ENCODE assay signal across 19 mouse cellular contexts in the genomic region with DNA sequence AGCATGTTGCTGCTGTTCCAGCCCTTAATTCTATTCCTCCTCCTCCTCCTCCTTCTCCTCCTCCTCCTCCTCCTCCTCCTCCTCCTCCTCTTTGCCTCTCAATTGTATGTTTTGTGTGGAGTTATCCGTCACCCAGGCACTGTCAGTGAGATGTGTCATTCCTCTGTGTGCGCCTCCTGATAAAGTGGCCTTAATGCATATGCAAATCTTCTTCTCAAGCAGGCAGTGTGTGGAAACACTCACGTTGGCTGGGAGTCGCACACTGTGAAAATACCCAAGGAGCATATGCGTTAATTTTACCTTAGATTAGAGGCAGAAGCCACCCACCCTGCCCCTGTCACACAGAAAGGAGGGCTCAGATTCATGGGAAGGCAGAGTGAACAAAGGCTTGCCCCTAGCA.
A peak's percentile ranks its signal among the peaks of the same experiment; 100 is the strongest.
DNase-seq lines count a peak whose midpoint lies in the region; ATAC-seq and TF ChIP-seq lines count a peak whose summit lies in the region.
"Had no signal": no experiment of that assay in that cellular context is flagged by ENCODE, and none has a peak within 500 bp of the region (broad histone marks: within the 10 kb centered on the region; RNA-seq: fewer than 3 reads in every experiment).

No protein-coding gene starts in this region.

- H3K9me3 ChIP-seq in forebrain, postnatal 0 days (ENCODE audit: low read length), result no peaks in the 10 kb centered on the region
- no peaks in the 10 kb centered on the region for H3K9me3 ChIP-seq in neural tube, embryonic 12.5 days
- no peaks in the 10 kb centered on the region for H3K9me3 ChIP-seq in stomach, postnatal 0 days (ENCODE audit: control insufficient read depth, low read length)
- H3K9me3 ChIP-seq: embryonic facial prominence, embryonic 10.5 days; limb, embryonic 12.5 days; stomach, embryonic 15.5 days had no signal

- peak; percentile 3 to 12 for DNase-seq in left cerebral cortex, adult 9 months (ENCODE audit: low spot score in 2 of 2)
- no peak for DNase-seq in left cerebral cortex, adult 8-10 months (ENCODE audit: low spot score in 2 of 2)
- DNase-seq in right cerebral cortex, adult 18-20 months, result peak; percentile 14
- DNase-seq in right cerebral cortex, postnatal 14 days, result no peak
- DNase-seq in forebrain, postnatal 0 days, result peak; percentile 32
- DNase-seq in stomach, postnatal 0 days (ENCODE audit: low spot score), result no peak
- DNase-seq: adrenal gland, adult 2 months; cerebellum, adult 9-10 months; gastrocnemius, adult 2 months; heart, adult 2 months; kidney, adult 9 months; thymus, postnatal 25 days had no signal

- no peak for TF ChIP-seq CTCF in forebrain, postnatal 0 days (IDR thresholded peaks at IDR 0.05; ENCODE audit: low read depth)
- TF ChIP-seq CTCF in stomach, postnatal 0 days (IDR thresholded peaks at IDR 0.05; ENCODE audit: low read depth), result no peak

- peak; percentile 62 for ATAC-seq in forebrain, postnatal 0 days
- peak; percentile 50; the same call in 1 of the 2 replicates for ATAC-seq in neural tube, embryonic 12.5 days (ENCODE audit: low FRiP score, low read depth)
- no peak for ATAC-seq in stomach, postnatal 0 days (ENCODE audit: low FRiP score, low TSS enrichment)
- ATAC-seq: CD4-positive, CD25-positive, alpha-beta regulatory T cell, adult 4 months; inflammation-experienced regulatory T-cells, adult 6 months had no signal

- no peak for TF ChIP-seq EP300 in stomach, postnatal 0 days (optimal IDR thresholded peaks at IDR 0.05)

- no peak overlapping the region for H3K27ac ChIP-seq in forebrain, postnatal 0 days (ENCODE audit: low read depth, low read length)
- H3K27ac ChIP-seq in neural tube, embryonic 12.5 days, result no peak overlapping the region
- H3K27ac ChIP-seq in stomach, postnatal 0 days (replicated peaks), result no peak overlapping the region
- H3K27ac ChIP-seq: embryonic facial prominence, embryonic 10.5 days; gastrocnemius, adult 2 months; heart, adult 2 months; limb, embryonic 12.5 days; stomach, embryonic 15.5 days had no signal

- no peak overlapping the region for H3K4me2 ChIP-seq in forebrain, postnatal 0 days (ENCODE audit: low read depth)
- no peak overlapping the region; the same call in 1 of the 2 replicates for H3K4me2 ChIP-seq in neural tube, embryonic 12.5 days (replicated peaks)
- no peak overlapping the region for H3K4me2 ChIP-seq in stomach, postnatal 0 days (replicated peaks; ENCODE audit: low read depth)
- H3K4me2 ChIP-seq: limb, embryonic 12.5 days; stomach, embryonic 15.5 days had no signal

- 18% methylated on average over 5 of the region's 5 CpGs for WGBS in forebrain, postnatal 0 days
- 27% methylated on average over 5 of the region's 5 CpGs for WGBS in neural tube, embryonic 12.5 days
- WGBS in stomach, postnatal 0 days, result 32% methylated on average over 5 of the region's 5 CpGs

- H3K36me3 ChIP-seq in forebrain, postnatal 0 days (ENCODE audit: insufficient read depth), result no peaks in the 10 kb centered on the region
- H3K36me3 ChIP-seq in neural tube, embryonic 12.5 days, result no peaks in the 10 kb centered on the region
- no peaks in the 10 kb centered on the region for H3K36me3 ChIP-seq in stomach, postnatal 0 days (ENCODE audit: control insufficient read depth, insufficient read depth, low read length)
- H3K36me3 ChIP-seq: embryonic facial prominence, embryonic 10.5 days; limb, embryonic 12.5 days; stomach, embryonic 15.5 days had no signal

- H3K27me3 ChIP-seq in forebrain, postnatal 0 days (ENCODE audit: insufficient read depth, low read length), result no peaks in the 10 kb centered on the region
- H3K27me3 ChIP-seq in neural tube, embryonic 12.5 days (replicated peaks), result no peaks in the 10 kb centered on the region
- H3K27me3 ChIP-seq in stomach, postnatal 0 days (ENCODE audit: control insufficient read depth, insufficient read depth, low read length), result no peaks in the 10 kb centered on the region
- H3K27me3 ChIP-seq: limb, embryonic 12.5 days; stomach, embryonic 15.5 days had no signal

- no peak overlapping the region for H3K4me3 ChIP-seq in forebrain, postnatal 0 days (ENCODE audit: low read depth, low read length)
- H3K4me3 ChIP-seq in neural tube, embryonic 12.5 days, result no peak overlapping the region
- no peak overlapping the region for H3K4me3 ChIP-seq in stomach, postnatal 0 days (ENCODE audit: low read depth, low read length)
- H3K4me3 ChIP-seq: embryonic facial prominence, embryonic 10.5 days; erythroblast, embryonic 14.5 days; gastrocnemius, adult 2 months; heart, adult 2 months; limb, embryonic 12.5 days; stomach, embryonic 15.5 days had no signal

- no peak overlapping the region for H3K9ac ChIP-seq in forebrain, postnatal 0 days
- H3K9ac ChIP-seq in neural tube, embryonic 12.5 days, result no peak overlapping the region
- H3K9ac ChIP-seq in stomach, postnatal 0 days (ENCODE audit: low read length), result no peak overlapping the region
- H3K9ac ChIP-seq: limb, embryonic 12.5 days; stomach, embryonic 15.5 days had no signal

- no peaks in the 10 kb centered on the region for H3K4me1 ChIP-seq in forebrain, postnatal 0 days (ENCODE audit: insufficient read depth)
- peaks cover 9% of the 10 kb centered on the region for H3K4me1 ChIP-seq in neural tube, embryonic 12.5 days
- H3K4me1 ChIP-seq in stomach, postnatal 0 days (replicated peaks; ENCODE audit: control insufficient read depth, insufficient read depth), result no peaks in the 10 kb centered on the region
- H3K4me1 ChIP-seq: limb, embryonic 12.5 days; stomach, embryonic 15.5 days had no signal

Comparison
In these comparisons a context has a peak if more than half of its experiments do, and no peak if none do; other contexts are left out.
1. DNase-seq: peak in left cerebral cortex, adult 9 months (2 of 2), right cerebral cortex, adult 18-20 months (single experiment) and forebrain, postnatal 0 days (single experiment); none in left cerebral cortex, adult 8-10 months (0 of 2), right cerebral cortex, postnatal 14 days (single experiment) and stomach, postnatal 0 days (single experiment).